Mouse (Mus musculus): ENCODE measurements at regions not wholly inside any gene's neighbourhood (a gene's known extent, or its start where the extent isn't known, plus 50 kb on each side); places are given as distances from the start of the nearest gene placed in this dataset.
A peak's percentile ranks its signal among the peaks of the same experiment; 100 is the strongest.
"Not testable (repeated sequence)": the region's sequence is repeated elsewhere in the genome, so short reads cannot be mapped to it uniquely, and the experiment has no call there.

DNA sequence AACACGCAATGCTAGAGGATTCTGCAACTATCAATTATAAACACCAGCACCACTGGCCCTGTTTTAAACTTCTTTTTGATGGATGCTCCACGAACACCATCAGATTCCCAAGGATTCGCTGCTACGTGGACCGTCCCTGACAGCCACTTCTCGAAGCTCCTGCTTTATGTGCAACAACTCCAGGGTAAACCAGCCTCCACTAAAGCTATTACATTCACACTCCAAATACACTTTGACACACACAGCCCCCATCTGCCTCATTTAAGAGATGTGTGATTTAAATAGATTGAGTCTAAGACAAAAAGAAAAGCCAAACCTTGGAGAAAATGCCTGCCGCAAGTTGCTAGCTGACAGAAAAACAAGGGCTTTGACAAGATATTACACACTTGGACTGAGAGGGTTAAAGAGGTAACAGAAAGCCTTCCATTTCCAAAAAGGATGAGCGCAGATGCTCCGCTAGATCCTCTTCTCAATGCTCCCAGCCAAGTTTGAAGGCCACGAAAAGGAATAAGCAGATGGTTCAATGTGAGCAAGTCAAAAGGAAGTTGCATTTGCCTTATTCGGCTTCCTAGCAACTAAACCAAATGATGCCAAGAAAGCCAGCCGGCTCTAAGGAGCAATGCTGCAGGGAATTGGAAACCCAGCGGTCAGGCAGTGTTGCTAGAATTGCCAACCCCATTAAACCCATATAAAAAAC lies 54.0 kb upstream of the Cnep1r1 start:
- Histone ChIP-seq H3K9me3 (ENCODE audit: low read length) (no peaks in the 10 kb centered on the region), H3K36me3 (ENCODE audit: insufficient read depth, low read length) (no peaks in the 10 kb centered on the region), H3K4me2 (replicated peaks; ENCODE audit: low read depth, low read length) (no peak overlapping the region), H3K4me3 (ENCODE audit: low read length) (no peak overlapping the region), H3K9ac (replicated peaks; ENCODE audit: low read length) (no peak overlapping the region), H3K27me3 (ENCODE audit: insufficient read depth, low read length) (no peaks in the 10 kb centered on the region), H3K4me1 (ENCODE audit: insufficient read depth, low read length) (no peaks in the 10 kb centered on the region; the same call in 1 of the 2 replicates), H3K27ac (ENCODE audit: low read length) (no peak overlapping the region)
- ATAC-seq (ENCODE audit: low FRiP score, low TSS enrichment) = no peak
- WGBS = 86% methylated on average over 13 of the region's 13 CpGs

GRCm38 (mm10) chr8:88059107-88059506 lies 59.5 kb upstream of the Cnep1r1 start:
- not testable (repeated sequence) for H3K4me3 ChIP-seq (ENCODE audit: low read length); H3K27ac ChIP-seq (ENCODE audit: low read length); H3K4me1 ChIP-seq (ENCODE audit: insufficient read depth, low read length); H3K9ac ChIP-seq (replicated peaks; ENCODE audit: low read length); ATAC-seq (ENCODE audit: low FRiP score, low TSS enrichment); H3K27me3 ChIP-seq (ENCODE audit: insufficient read depth, low read length); H3K9me3 ChIP-seq (ENCODE audit: low read length); H3K36me3 ChIP-seq (ENCODE audit: insufficient read depth, low read length); H3K4me2 ChIP-seq (replicated peaks; ENCODE audit: low read depth, low read length)
- WGBS = 85% methylated on average over 1 of the region's 1 CpGs

- no peak for ATAC-seq (ENCODE audit: low FRiP score, low TSS enrichment)
Observed at GRCm38 (mm10) chr8:88057686-88058234, 60.8 kb upstream of the Cnep1r1 start.

GRCm38 (mm10) chr8:88050651-88051050 lies 67.9 kb upstream of the Cnep1r1 start:
- 66% methylated on average over 10 of the region's 10 CpGs for WGBS
- Histone ChIP-seq H3K27ac (ENCODE audit: low read length) (no peak overlapping the region), H3K27me3 (ENCODE audit: insufficient read depth, low read length) (no peaks in the 10 kb centered on the region), H3K4me2 (replicated peaks; ENCODE audit: low read depth, low read length) (no peak overlapping the region), H3K4me3 (ENCODE audit: low read length) (no peak overlapping the region), H3K9me3 (ENCODE audit: low read length) (no peaks in the 10 kb centered on the region), H3K36me3 (ENCODE audit: insufficient read depth, low read length) (no peaks in the 10 kb centered on the region), H3K9ac (replicated peaks; ENCODE audit: low read length) (no peak overlapping the region), H3K4me1 (ENCODE audit: insufficient read depth, low read length) (0 out of 2 replicates have a peak, but pooled peaks cover 3% of the 10 kb centered on the region)
- ATAC-seq (ENCODE audit: low FRiP score, low TSS enrichment) = no peak

More at GRCm38 (mm10) chr8:88057686-88058234, 60.8 kb upstream of the Cnep1r1 start:
- no peak overlapping the region for H3K4me2 ChIP-seq (replicated peaks; ENCODE audit: low read depth, low read length)
- no peak overlapping the region for H3K27ac ChIP-seq (ENCODE audit: low read length)
- no peak overlapping the region for H3K4me3 ChIP-seq (ENCODE audit: low read length)
- no peaks in the 10 kb centered on the region; the same call in 1 of the 2 replicates for H3K4me1 ChIP-seq (ENCODE audit: insufficient read depth, low read length)
- no peaks in the 10 kb centered on the region for H3K9me3 ChIP-seq (ENCODE audit: low read length)
- 93% methylated on average over 7 of the region's 7 CpGs for WGBS
- H3K36me3 ChIP-seq (ENCODE audit: insufficient read depth, low read length) = no peaks in the 10 kb centered on the region
- no peaks in the 10 kb centered on the region for H3K27me3 ChIP-seq (ENCODE audit: insufficient read depth, low read length)
- H3K9ac ChIP-seq (replicated peaks; ENCODE audit: low read length) = no peak overlapping the region

DNA sequence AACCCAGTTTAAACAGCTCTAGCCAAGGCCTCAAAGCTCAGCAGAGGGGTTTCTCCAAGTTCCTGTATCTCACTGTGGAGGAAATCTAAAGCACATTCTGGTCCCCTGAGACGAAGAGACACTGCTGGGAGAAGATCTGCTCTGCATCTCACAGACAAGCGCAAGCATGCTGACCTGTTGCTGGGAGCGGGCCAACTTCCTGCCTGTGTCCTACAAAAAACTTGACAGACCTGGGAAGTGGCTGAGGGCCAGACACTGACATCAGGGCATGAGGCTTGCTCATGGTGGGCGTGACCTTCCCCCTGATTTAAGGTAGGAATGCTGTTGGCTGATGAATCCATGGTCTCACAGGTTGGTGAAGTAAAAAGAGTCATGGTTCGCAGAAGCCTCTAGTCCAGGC lies 69.5 kb upstream of the Cnep1r1 start:
- no peaks in the 10 kb centered on the region for H3K27me3 ChIP-seq (ENCODE audit: insufficient read depth, low read length)
- H3K4me1 ChIP-seq (ENCODE audit: insufficient read depth, low read length) = 0 out of 2 replicates have a peak, but pooled peaks cover 3% of the 10 kb centered on the region
- no peak overlapping the region for H3K4me3 ChIP-seq (ENCODE audit: low read length)
- 66% methylated on average over 5 of the region's 5 CpGs for WGBS
- H3K9ac ChIP-seq (replicated peaks; ENCODE audit: low read length) = no peak overlapping the region
- no peak overlapping the region for H3K27ac ChIP-seq (ENCODE audit: low read length)
- H3K4me2 ChIP-seq (replicated peaks; ENCODE audit: low read depth, low read length) = no peak overlapping the region
- ATAC-seq (ENCODE audit: low FRiP score, low TSS enrichment) = no peak
- H3K36me3 ChIP-seq (ENCODE audit: insufficient read depth, low read length) = no peaks in the 10 kb centered on the region
- H3K9me3 ChIP-seq (ENCODE audit: low read length) = no peaks in the 10 kb centered on the region

GRCm38 (mm10) chr8:88045995-88046394 lies 72.6 kb upstream of the Cnep1r1 start:
- 81% methylated on average over 4 of the region's 4 CpGs for WGBS
- no peak overlapping the region for H3K9ac ChIP-seq (replicated peaks; ENCODE audit: low read length)
- H3K27me3 ChIP-seq (ENCODE audit: insufficient read depth, low read length) = no peaks in the 10 kb centered on the region
- H3K4me2 ChIP-seq (replicated peaks; ENCODE audit: low read depth, low read length) = no peak overlapping the region
- no peak overlapping the region for H3K4me3 ChIP-seq (ENCODE audit: low read length)
- no peaks in the 10 kb centered on the region for H3K36me3 ChIP-seq (ENCODE audit: insufficient read depth, low read length)
- no peaks in the 10 kb centered on the region for H3K9me3 ChIP-seq (ENCODE audit: low read length)
- no peak overlapping the region for H3K27ac ChIP-seq (ENCODE audit: low read length)
- 0 out of 2 replicates have a peak, but pooled peaks cover 3% of the 10 kb centered on the region for H3K4me1 ChIP-seq (ENCODE audit: insufficient read depth, low read length)
- ATAC-seq (ENCODE audit: low FRiP score, low TSS enrichment) = no peak

DNA sequence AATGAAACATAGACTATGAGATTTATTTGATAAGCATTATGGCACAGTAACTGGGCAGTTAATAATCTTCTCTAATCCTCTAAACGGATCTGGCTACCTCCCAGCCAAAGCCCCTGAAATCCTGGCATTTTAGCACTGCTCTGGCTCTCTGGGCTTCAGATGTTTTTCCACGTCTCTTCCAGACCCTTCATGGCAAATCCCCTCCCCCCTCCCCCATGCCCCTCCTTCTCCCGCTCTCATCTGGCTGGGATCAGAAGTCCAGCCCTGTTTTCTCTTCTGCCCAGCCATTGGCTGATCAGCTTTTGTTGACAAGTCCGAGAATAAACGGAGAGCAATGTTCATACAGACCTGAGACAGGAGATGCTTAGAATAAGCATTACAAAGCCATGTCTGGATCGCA lies 79.3 kb upstream of the Cnep1r1 start:
- Histone ChIP-seq H3K27ac (ENCODE audit: low read length) (no peak overlapping the region), H3K4me3 (ENCODE audit: low read length) (no peak overlapping the region), H3K9me3 (ENCODE audit: low read length) (no peaks in the 10 kb centered on the region), H3K36me3 (ENCODE audit: insufficient read depth, low read length) (no peaks in the 10 kb centered on the region), H3K9ac (replicated peaks; ENCODE audit: low read length) (no peak overlapping the region), H3K27me3 (ENCODE audit: insufficient read depth, low read length) (no peaks in the 10 kb centered on the region), H3K4me2 (replicated peaks; ENCODE audit: low read depth, low read length) (no peak overlapping the region), H3K4me1 (ENCODE audit: insufficient read depth, low read length) (no peaks in the 10 kb centered on the region)
- 29% methylated on average over 6 of the region's 6 CpGs for WGBS
- ATAC-seq (ENCODE audit: low FRiP score, low TSS enrichment) = no peak

DNA sequence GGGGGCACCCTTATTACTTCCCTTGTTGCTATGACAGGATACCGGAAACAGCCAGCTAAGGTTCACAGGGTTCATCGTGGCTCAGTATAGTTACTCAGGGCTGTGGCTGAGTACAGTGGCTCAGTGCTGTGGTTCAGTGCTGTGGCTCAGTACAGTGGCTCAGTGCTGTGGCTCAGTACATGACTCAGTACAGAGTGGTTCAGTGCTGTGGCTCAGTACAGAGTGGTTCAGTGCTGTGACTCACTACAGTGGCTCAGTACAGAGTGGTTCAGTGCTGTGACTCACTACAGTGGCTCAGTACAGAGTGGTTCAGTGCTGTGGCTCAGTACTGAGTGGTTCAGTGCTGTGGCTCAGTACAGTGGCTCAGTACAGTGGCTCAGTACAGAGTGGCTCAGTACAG lies 78.6 kb upstream of the Zfp423 start:
- no peak overlapping the region for H3K4me2 ChIP-seq (replicated peaks; ENCODE audit: low read depth, low read length)
- H3K4me3 ChIP-seq (ENCODE audit: low read length) = no peak overlapping the region
- no peaks in the 10 kb centered on the region for H3K36me3 ChIP-seq (ENCODE audit: insufficient read depth, low read length)
- H3K4me1 ChIP-seq (ENCODE audit: insufficient read depth, low read length) = no peaks in the 10 kb centered on the region
- WGBS = 67% methylated on average over 2 of the region's 2 CpGs
- no peaks in the 10 kb centered on the region for H3K9me3 ChIP-seq (ENCODE audit: low read length)
- no peak overlapping the region for H3K9ac ChIP-seq (replicated peaks; ENCODE audit: low read length)
- H3K27ac ChIP-seq (ENCODE audit: low read length) = no peak overlapping the region
- no peaks in the 10 kb centered on the region for H3K27me3 ChIP-seq (ENCODE audit: insufficient read depth, low read length)
- ATAC-seq (ENCODE audit: low FRiP score, low TSS enrichment) = peak; percentile 31; the same call in 1 of the 2 replicates

DNA sequence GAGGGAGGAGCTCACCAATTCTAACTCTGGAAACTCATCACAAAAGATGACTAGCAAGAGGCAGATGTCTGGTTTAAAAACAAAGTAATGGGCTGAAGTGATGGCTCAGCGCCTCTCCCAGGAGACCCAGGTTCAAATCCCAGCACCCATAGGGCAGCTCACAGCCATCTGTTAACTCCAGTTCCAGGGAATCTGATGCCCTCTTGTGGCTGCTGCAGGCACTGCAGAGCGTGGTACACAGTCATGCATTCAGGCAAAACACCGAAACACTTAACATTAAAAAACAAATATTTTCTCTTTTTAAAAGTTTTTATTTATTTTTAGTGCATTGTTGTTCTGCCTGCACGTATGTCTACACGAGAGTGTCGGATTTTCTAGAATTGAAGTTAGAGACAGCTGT lies 73.7 kb upstream of the Zfp423 start:
- H3K36me3 ChIP-seq (ENCODE audit: insufficient read depth, low read length) = no peaks in the 10 kb centered on the region
- no peak overlapping the region for H3K27ac ChIP-seq (ENCODE audit: low read length)
- no peak for ATAC-seq (ENCODE audit: low FRiP score, low TSS enrichment)
- H3K4me3 ChIP-seq (ENCODE audit: low read length) = no peak overlapping the region
- no peak overlapping the region for H3K9ac ChIP-seq (replicated peaks; ENCODE audit: low read length)
- WGBS = 77% methylated on average over 6 of the region's 6 CpGs
- no peak overlapping the region for H3K4me2 ChIP-seq (replicated peaks; ENCODE audit: low read depth, low read length)
- H3K9me3 ChIP-seq (ENCODE audit: low read length) = no peaks in the 10 kb centered on the region
- no peaks in the 10 kb centered on the region for H3K4me1 ChIP-seq (ENCODE audit: insufficient read depth, low read length)
- H3K27me3 ChIP-seq (ENCODE audit: insufficient read depth, low read length) = no peaks in the 10 kb centered on the region

- Histone ChIP-seq H3K4me3 (ENCODE audit: low read length) (no peak overlapping the region), H3K9me3 (ENCODE audit: low read length) (no peaks in the 10 kb centered on the region), H3K36me3 (ENCODE audit: insufficient read depth, low read length) (no peaks in the 10 kb centered on the region), H3K4me2 (replicated peaks; ENCODE audit: low read depth, low read length) (no peak overlapping the region), H3K27me3 (ENCODE audit: insufficient read depth, low read length) (no peaks in the 10 kb centered on the region), H3K4me1 (ENCODE audit: insufficient read depth, low read length) (no peaks in the 10 kb centered on the region), H3K9ac (replicated peaks; ENCODE audit: low read length) (no peak overlapping the region), H3K27ac (ENCODE audit: low read length) (no peak overlapping the region)
- 84% methylated on average over 14 of the region's 14 CpGs for WGBS
- no peak for ATAC-seq (ENCODE audit: low FRiP score, low TSS enrichment)
Observed at GRCm38 (mm10) chr8:88024496-88024895, 65.1 kb upstream of the Zfp423 start.

All from kidney, embryonic 16.5 days (tissue).